Mouse (Mus musculus) midbrain, embryonic 11.5 days (tissue): ENCODE measurements around the gene Mylk. TPM values are rescaled to one million over a fixed set of nuclear protein-coding genes. Genes with fewer than 3 reads are reported as not detected.
"Not testable (repeated sequence)": the region's sequence is repeated elsewhere in the genome, so short reads cannot be mapped to it uniquely, and the experiment has no call there.

Experiments used
- ATAC-seq: fragments of 200-750 bp; cut with Nextera tagmentation; 2 replicates; pipeline ENCODE4 v1.8.0; 2017; ENCODE audit warnings: moderate TSS enrichment, moderate library complexity; ENCODE audit not compliant: low FRiP score
- DNase-seq: peaks from one replicate; pipeline ENCODE4 v3.0.0; 2015; ENCODE audit warnings: low spot score; ENCODE audit errors: missing footprints
- H3K27ac ChIP-seq: fragments of 300-500 bp; sonication (generic); 2 replicates; pipeline ENCODE4 v1.5.1; 2014; ENCODE audit warnings: low read depth, low read length
- H3K27me3 ChIP-seq: fragments of 300-500 bp; sonication (generic); 2 replicates; pipeline ENCODE4 v1.6.1; 2014; ENCODE audit warnings: mild to moderate bottlenecking, low read length, moderate library complexity, mixed read lengths; ENCODE audit not compliant: control insufficient read depth, insufficient read depth
- H3K36me3 ChIP-seq: fragments of 300-500 bp; sonication (generic); 2 replicates; pipeline ENCODE4 v1.6.1; 2014; ENCODE audit warnings: mild to moderate bottlenecking, low read length, moderate library complexity, mixed read lengths; ENCODE audit not compliant: control insufficient read depth, insufficient read depth
- H3K4me1 ChIP-seq: fragments of 300-500 bp; sonication (generic); 2 replicates; pipeline ENCODE4 v1.6.1; 2014; ENCODE audit warnings: low read length; ENCODE audit not compliant: control insufficient read depth, insufficient read depth
- H3K4me2 ChIP-seq: fragments of 300-500 bp; sonication (generic); 2 replicates; pipeline ENCODE4 v1.6.1; 2014; ENCODE audit warnings: mild to moderate bottlenecking, moderate library complexity
- H3K4me3 ChIP-seq: fragments of 300-500 bp; sonication (generic); 2 replicates; pipeline ENCODE4 v1.5.1; 2014; ENCODE audit warnings: low read depth, low read length
- H3K9ac ChIP-seq: fragments of 300-500 bp; sonication (generic); 2 replicates; pipeline ENCODE4 v1.6.1; 2014; ENCODE audit warnings: low read length
- H3K9me3 ChIP-seq: fragments of 300-500 bp; sonication (generic); 2 replicates; pipeline ENCODE4 v1.6.1; 2016; ENCODE audit warnings: low read length; ENCODE audit not compliant: control insufficient read depth
- WGBS: fragments of 180-500 bp; shearing (Covaris S2); extraction: QIAGEN DNeasy Blood & Tissue Kit; methylation state at CpG from one replicate; pipeline ENCODE4 v1.1.7; 2014; 5-methylcytosine and 5-hydroxymethylcytosine counted together
- polyA plus RNA-seq: library from polyadenylated mRNA; unstranded; fragments of >200 nt; fragmentation: Nextera tagmentation; extraction: Ambion mirVana; gene quantifications from 2 replicates; pipeline ENCODE4 v1.2.1, GENCODE M21; 2014

The Mylk gene
- polyA plus RNA-seq, 1 experiment from 2014 or later, result 6.9 TPM

DNA sequence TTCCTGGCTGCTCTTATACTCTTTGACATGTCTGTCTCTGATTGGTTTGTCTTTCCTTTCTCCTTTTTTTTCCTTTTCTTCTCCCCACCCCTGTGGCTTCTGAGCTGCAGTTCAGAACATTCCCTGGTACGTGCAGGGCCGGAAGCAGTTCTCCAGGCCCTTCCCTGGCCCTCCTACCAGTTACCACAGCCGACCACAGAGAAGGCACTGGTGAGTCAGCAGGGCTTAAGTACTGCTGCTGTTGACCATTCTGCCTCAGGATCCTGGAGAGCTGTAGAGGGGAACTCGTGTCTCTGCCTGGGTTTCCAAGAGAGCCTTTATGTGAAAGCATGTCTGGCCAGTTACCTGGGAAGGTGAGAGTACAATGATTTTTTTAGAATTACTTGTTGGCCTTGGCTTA, 39.7 kb downstream of the Mylk start:
- ATAC-seq (no peak), DNase-seq (no peak)
- Histone ChIP-seq H3K4me1 (no peaks in the 10 kb centered on the region), H3K36me3 (no peaks in the 10 kb centered on the region), H3K27me3 (no peaks in the 10 kb centered on the region), H3K4me3 (no peak overlapping the region), H3K27ac (no peak overlapping the region), H3K9ac (no peak overlapping the region), H3K4me2 (no peak overlapping the region), H3K9me3 (no peaks in the 10 kb centered on the region)
- 72% methylated on average over 4 of the region's 4 CpGs for WGBS

DNA sequence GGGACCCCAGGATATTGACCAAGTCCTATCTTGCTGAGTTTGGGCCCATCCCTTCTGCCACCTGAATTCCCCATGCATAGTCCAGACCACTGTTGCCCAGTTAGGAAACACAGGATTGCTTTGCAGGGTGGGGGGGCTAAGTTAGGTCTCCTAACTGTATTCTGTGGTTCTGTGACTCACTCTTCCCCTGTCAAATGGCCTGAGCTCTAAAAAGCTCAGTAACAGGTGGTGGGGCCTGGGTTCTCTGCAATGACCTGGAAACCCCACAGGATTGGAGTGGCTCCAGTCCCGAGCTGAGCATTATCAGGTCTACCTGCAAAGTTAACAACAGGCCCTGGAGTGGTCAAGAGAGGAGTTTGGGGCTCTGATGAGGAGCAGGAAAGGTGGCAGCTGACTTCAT, 47.5 kb downstream of the Mylk start:
- no peak overlapping the region for H3K27ac ChIP-seq
- H3K27me3 ChIP-seq, result no peaks in the 10 kb centered on the region
- no peak overlapping the region for H3K9ac ChIP-seq
- no peak overlapping the region for H3K4me3 ChIP-seq
- no peak overlapping the region for H3K4me2 ChIP-seq
- no peaks in the 10 kb centered on the region for H3K9me3 ChIP-seq
- no peaks in the 10 kb centered on the region for H3K36me3 ChIP-seq
- no peak for DNase-seq
- WGBS, result 63% methylated on average over 1 of the region's 1 CpGs
- ATAC-seq, result no peak
- H3K4me1 ChIP-seq, result no peaks in the 10 kb centered on the region

DNA sequence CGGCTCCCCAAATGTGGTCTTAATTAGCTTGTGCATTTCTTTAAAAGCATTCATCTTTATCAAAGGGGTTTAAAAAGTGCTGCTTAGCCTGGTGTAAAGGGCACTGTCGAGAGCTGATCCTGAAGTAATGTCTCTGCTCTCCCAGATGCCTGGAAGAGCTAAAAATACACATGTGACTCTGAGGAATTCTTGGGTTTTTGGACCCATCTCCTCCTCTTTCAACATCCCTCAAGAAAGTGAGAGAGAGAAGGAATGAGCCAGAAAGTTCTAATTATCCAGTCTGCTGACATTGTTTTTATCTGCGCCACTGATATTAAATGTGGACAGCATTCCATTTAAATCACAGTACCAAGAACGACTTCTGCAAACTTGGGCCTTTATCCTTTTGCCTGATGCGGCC, 48.0 kb downstream of the Mylk start:
- Histone ChIP-seq H3K27me3 (no peaks in the 10 kb centered on the region), H3K36me3 (no peaks in the 10 kb centered on the region), H3K4me3 (no peak overlapping the region), H3K9ac (no peak overlapping the region), H3K27ac (no peak overlapping the region), H3K4me1 (no peaks in the 10 kb centered on the region), H3K9me3 (no peaks in the 10 kb centered on the region), H3K4me2 (no peak overlapping the region)
- ATAC-seq (no peak), DNase-seq (no peak)
- 56% methylated on average over 5 of the region's 5 CpGs for WGBS

DNA sequence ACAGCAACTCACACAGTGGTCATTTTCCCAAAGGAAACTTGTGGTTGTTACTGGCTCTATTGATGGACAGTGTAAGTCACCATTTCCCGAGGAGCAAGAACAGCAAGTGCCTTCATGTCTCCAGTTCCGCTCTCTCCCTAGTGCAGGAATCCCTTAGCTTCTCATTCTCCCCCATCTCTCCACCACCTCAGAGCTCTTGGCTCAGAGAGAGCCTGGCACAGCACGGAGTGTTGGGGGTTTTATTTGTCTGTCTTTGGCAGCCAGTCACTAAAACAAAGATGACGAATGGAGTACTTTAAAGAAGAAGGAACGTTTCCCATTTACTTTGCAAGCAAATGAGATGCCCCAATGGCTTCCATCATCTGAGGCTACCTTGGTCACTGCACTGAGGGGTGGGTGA, 56.2 kb downstream of the Mylk start:
- Histone ChIP-seq H3K36me3 (no peaks in the 10 kb centered on the region), H3K4me1 (no peaks in the 10 kb centered on the region), H3K4me3 (no peak overlapping the region), H3K4me2 (no peak overlapping the region), H3K9me3 (no peaks in the 10 kb centered on the region), H3K27me3 (no peaks in the 10 kb centered on the region), H3K27ac (no peak overlapping the region), H3K9ac (no peak overlapping the region)
- ATAC-seq (no peak), DNase-seq (no peak)
- 88% methylated on average over 5 of the region's 5 CpGs for WGBS

DNA sequence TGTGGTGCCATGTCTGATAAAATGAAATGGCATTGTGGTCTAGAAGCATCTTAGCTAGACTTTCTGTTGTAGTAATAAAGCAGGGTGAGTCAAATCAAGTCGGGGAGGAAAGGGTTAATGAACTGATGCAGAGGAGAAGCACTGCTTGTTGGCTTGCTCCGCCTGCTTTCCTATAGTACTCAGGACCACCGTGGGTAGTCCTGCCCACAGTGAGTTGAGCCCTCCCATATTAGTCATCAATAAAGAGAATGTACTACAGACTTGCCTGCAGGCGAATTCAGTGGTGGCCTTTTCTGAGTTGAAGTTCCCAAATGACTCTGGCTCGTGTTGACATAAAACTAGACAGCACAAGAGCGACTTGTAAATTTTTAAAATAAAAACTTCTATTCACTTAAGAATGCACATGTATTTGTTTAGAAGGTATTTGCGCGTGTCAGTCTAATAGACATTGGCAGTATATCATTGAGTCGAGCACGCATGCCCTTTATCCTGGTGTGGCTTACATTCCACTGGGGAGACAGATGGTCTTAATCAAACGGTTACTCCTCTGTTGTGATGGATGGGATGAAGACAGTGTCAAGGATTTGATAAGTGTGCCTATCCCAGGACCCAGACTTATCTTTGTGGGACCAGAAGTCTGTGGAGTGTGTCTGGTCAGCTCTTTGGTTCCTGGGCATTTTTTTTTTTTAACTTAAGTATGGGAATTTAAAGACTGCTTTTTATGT, 59.4 kb downstream of the Mylk start:
- ATAC-seq (no peak), DNase-seq (no peak)
- 61% methylated on average over 11 of the region's 11 CpGs for whole genome bisulfite sequencing
- Histone ChIP-seq H3K27me3 (no peaks in the 10 kb centered on the region), H3K4me3 (no peak overlapping the region), H3K9ac (no peak overlapping the region), H3K9me3 (no peaks in the 10 kb centered on the region), H3K4me1 (peaks cover 18% of the 10 kb centered on the region), H3K27ac (no peak overlapping the region), H3K4me2 (no peak overlapping the region), H3K36me3 (no peaks in the 10 kb centered on the region)

DNA sequence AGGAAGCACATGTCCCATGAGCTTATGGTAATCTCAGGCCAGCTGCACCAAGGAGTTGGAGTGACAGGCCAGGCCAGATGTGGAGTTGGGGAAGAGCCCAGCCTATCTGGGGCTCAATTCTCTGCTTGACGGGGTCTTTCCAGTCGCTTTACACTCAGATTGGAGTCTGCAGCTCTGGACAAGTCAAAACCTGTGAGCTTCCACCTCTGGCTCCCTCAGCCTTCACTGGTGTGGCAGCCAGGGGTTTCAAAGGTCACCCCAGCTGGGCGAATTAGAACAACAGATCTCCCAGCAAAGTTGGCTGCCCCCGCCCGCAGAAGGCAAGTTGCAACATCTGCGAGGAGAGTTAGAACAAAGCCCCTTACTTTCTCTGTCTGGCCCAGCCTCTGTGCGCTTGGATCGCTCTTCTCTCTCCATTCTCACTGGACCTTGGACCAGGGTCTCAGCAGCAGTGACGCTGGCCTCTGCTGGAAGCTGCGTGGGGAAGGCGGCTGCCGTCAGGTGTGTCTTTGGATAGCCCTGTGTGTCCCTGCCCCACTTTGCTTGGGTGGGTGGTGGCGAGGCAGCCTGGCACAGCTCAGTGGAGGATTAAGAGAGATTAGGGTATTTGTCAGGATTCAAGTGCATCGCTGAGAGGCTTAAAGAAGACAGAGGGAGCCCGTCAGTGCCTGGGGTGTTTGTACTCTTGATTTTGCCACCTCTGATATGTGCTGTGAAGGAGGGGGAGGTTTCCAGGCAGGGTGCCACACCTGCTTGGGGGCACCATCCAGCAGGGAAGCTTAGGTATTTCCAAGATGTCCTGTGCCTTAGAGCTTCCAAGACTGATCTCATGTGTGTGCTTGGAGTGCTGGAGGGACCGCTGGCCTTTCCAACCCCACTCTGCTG, 62.1 kb downstream of the Mylk start:
- WGBS, result 8% methylated on average over 16 of the region's 16 CpGs
- H3K27me3 ChIP-seq, result no peaks in the 10 kb centered on the region
- 0 out of 2 replicates have a peak overlapping the region, but pooled peaks have one; percentile 28 for H3K9ac ChIP-seq
- peaks cover 18% of the 10 kb centered on the region for H3K4me1 ChIP-seq
- no peak overlapping the region for H3K4me3 ChIP-seq
- H3K27ac ChIP-seq, result no peak overlapping the region
- ATAC-seq (peak; percentile 58; the same call in 1 of the 2 replicates), DNase-seq (peak; percentile 94)
- H3K4me2 ChIP-seq, result peak overlapping the region; percentile 31
- no peaks in the 10 kb centered on the region for H3K9me3 ChIP-seq
- H3K36me3 ChIP-seq, result no peaks in the 10 kb centered on the region

DNA sequence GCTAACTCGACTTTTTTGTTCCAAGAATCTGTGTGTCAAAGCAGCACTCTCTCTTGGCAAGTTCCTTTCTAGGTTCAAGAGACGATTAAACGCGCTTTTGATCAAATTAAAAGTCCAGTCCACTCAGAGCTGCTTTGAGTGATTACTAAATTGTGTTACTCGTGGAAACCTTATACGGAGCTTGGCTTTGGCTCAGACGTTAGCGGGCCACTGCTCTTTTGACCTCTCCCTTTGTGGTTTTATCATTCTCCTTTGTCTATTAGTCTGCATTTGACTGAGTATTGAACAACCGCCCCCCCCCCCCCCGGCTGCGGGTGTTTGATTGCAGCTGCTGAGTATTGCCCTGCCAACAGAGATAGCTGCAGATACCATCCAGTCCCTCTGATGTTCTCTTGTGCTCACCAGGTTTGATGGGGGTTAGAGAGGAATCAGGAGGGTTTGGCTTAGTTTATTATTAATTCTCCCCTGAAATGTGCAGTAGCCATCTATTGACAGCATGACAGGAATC, 62.8 kb downstream of the Mylk start:
- H3K36me3 ChIP-seq, result no peaks in the 10 kb centered on the region
- no peak overlapping the region for H3K27ac ChIP-seq
- peaks cover 18% of the 10 kb centered on the region for H3K4me1 ChIP-seq
- no peak overlapping the region for H3K9ac ChIP-seq
- no peak overlapping the region for H3K4me3 ChIP-seq
- H3K4me2 ChIP-seq, result peak overlapping the region; percentile 31
- ATAC-seq, result peak; percentile 35; the same call in 1 of the 2 replicates
- H3K27me3 ChIP-seq, result no peaks in the 10 kb centered on the region
- peak; percentile 90 for DNase-seq
- no peaks in the 10 kb centered on the region for H3K9me3 ChIP-seq
- WGBS, result 10% methylated on average over 11 of the region's 11 CpGs

DNA sequence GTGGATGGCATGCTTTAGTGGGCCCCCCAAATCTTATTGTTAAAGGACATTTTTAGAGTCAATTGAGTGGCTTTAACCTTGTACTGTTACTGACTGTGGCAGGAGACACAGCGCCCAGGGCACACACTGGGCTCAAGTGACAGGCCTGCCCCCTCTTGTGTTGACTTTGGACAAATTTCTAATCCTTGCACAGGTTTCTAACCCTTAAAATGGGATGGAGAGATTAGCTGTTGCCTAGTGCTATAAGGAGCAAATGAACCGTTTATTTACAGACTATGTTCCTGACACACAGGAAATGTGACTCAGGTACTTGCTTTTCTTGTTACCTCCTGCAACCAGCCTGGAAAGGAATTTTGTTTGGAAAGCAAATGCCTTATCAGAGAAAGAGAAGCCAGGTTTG, 67.2 kb downstream of the Mylk start:
- Histone ChIP-seq H3K4me1 (peaks cover 14% of the 10 kb centered on the region), H3K36me3 (no peaks in the 10 kb centered on the region), H3K27ac (no peak overlapping the region), H3K27me3 (no peaks in the 10 kb centered on the region), H3K9me3 (no peaks in the 10 kb centered on the region), H3K4me3 (no peak overlapping the region), H3K9ac (no peak overlapping the region), H3K4me2 (no peak overlapping the region)
- DNase-seq (no peak), ATAC-seq (no peak)
- WGBS, result 52% methylated on average over 2 of the region's 2 CpGs

DNA sequence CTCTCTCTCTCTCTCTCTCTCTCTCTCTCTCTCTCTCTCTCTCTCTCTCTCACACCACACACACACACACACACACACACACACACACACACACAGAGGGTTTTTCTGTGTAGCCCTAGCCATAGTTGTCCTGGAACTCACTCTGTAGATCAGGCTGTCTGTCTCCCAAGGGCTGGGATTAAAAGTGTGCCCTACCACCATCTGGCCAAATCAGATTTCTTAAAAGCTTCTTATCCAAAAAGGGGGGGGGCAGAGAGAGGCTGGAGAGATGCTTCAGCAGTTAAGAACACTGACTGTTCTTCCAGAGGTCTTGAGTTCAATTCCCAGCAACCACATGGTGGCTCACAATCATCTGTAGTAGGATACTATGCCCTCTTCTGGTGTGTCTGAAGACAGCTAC, 68.2 kb downstream of the Mylk start:
- H3K4me1 ChIP-seq, H3K36me3 ChIP-seq, H3K4me3 ChIP-seq, H3K27me3 ChIP-seq, ATAC-seq, H3K4me2 ChIP-seq, H3K27ac ChIP-seq, DNase-seq, H3K9me3 ChIP-seq, H3K9ac ChIP-seq: not testable (repeated sequence)
